In genomic region chr11:107655538-107655937, GRCm38 (mm10) we compare ENCODE assay signal across 32 mouse cellular contexts.
"Had no signal": no experiment of that assay in that cellular context is flagged by ENCODE, and none has a peak within 500 bp of the region (broad histone marks: within the 10 kb centered on the region; RNA-seq: fewer than 3 reads in every experiment).

No protein-coding gene starts in this region.

- H3K27ac ChIP-seq: limb, embryonic 10.5 days; limb, embryonic 13.5 days; limb, embryonic 15.5 days; liver, embryonic 12.5 days; liver, embryonic 13.5 days; liver, embryonic 14.5 days; liver, embryonic 15.5 days; lung, embryonic 15.5 days; macrophage; midbrain, embryonic 10.5 days; midbrain, embryonic 12.5 days; midbrain, embryonic 13.5 days; midbrain, embryonic 15.5 days; neural tube, embryonic 12.5 days had no signal

- H3K9me3 ChIP-seq: limb, embryonic 10.5 days; limb, embryonic 12.5 days; limb, embryonic 13.5 days; limb, embryonic 15.5 days; liver, embryonic 12.5 days; liver, embryonic 13.5 days; liver, embryonic 15.5 days; lung, embryonic 15.5 days; megakaryocyte, embryonic 14.5 days; midbrain, embryonic 10.5 days; midbrain, embryonic 12.5 days; midbrain, embryonic 13.5 days; midbrain, embryonic 15.5 days; neural tube, embryonic 12.5 days had no signal

- ATAC-seq: liver, embryonic 12.5 days; liver, postnatal 0 days; lung, postnatal 0 days; midbrain, embryonic 13.5 days; midbrain, embryonic 15.5 days; midbrain, embryonic 16.5 days had no signal

- H3K4me1 ChIP-seq: limb, embryonic 10.5 days; limb, embryonic 12.5 days; limb, embryonic 13.5 days; limb, embryonic 15.5 days; liver, embryonic 12.5 days; liver, embryonic 13.5 days; liver, embryonic 15.5 days; midbrain, embryonic 10.5 days; midbrain, embryonic 12.5 days; neural tube, embryonic 12.5 days had no signal

- H3K4me2 ChIP-seq: limb, embryonic 12.5 days; limb, embryonic 13.5 days; limb, embryonic 15.5 days; liver, embryonic 11.5 days; liver, embryonic 12.5 days; liver, embryonic 13.5 days; liver, embryonic 15.5 days; lung, embryonic 14.5 days; lung, embryonic 15.5 days; midbrain, embryonic 11.5 days; midbrain, embryonic 12.5 days; midbrain, embryonic 13.5 days; midbrain, embryonic 15.5 days; neural tube, embryonic 12.5 days had no signal

- H3K9ac ChIP-seq: limb, embryonic 12.5 days; limb, embryonic 13.5 days; limb, embryonic 15.5 days; liver, embryonic 12.5 days; liver, embryonic 13.5 days; liver, embryonic 14.5 days; liver, embryonic 15.5 days; liver, postnatal 0 days; lung, embryonic 14.5 days; lung, embryonic 15.5 days; midbrain, embryonic 12.5 days; midbrain, embryonic 13.5 days; midbrain, embryonic 15.5 days; neural tube, embryonic 12.5 days had no signal

- H3K27me3 ChIP-seq: limb, embryonic 12.5 days; limb, embryonic 13.5 days; limb, embryonic 15.5 days; liver, embryonic 12.5 days; liver, embryonic 13.5 days; liver, embryonic 15.5 days; lung, embryonic 15.5 days; megakaryocyte, embryonic 14.5 days; midbrain, embryonic 12.5 days; midbrain, embryonic 13.5 days; midbrain, embryonic 15.5 days; neural tube, embryonic 12.5 days had no signal

- DNase-seq: left cerebral cortex, postnatal 4 days; liver; liver, embryonic 13.5 days; liver, postnatal 0 days; lung, adult 18-20 months; lung, adult 2 months; lung, embryonic 14.5 days; lung, postnatal 10 days; lung, postnatal 14 days; lung, postnatal 36 days; lung, postnatal 4 days; midbrain, embryonic 14.5 days had no signal

- H3K4me3 ChIP-seq: limb, embryonic 10.5 days; limb, embryonic 12.5 days; limb, embryonic 13.5 days; limb, embryonic 15.5 days; liver, embryonic 12.5 days; liver, embryonic 13.5 days; liver, embryonic 15.5 days; lung, embryonic 15.5 days; megakaryocyte, embryonic 14.5 days; midbrain, embryonic 10.5 days; midbrain, embryonic 12.5 days; midbrain, embryonic 13.5 days; midbrain, embryonic 15.5 days; myocyte; neural tube, embryonic 12.5 days had no signal
